Mouse (Mus musculus): ENCODE measurements at regions not wholly inside any gene's neighbourhood (a gene's known extent, or its start where the extent isn't known, plus 50 kb on each side); places are given as distances from the start of the nearest gene placed in this dataset.
A peak's percentile ranks its signal among the peaks of the same experiment; 100 is the strongest.

- DNase-seq (ENCODE audit: low spot score in 2 of 2) = no peak
These were observed 157.0 kb downstream of the Fgf18 start for GRCm38 (mm10) chr11:32990201-32990600.

GRCm38 (mm10) chr11:32978899-32979298 lies 154.5 kb upstream of the Smim23 start:
- DNase-seq (ENCODE audit: low spot score in 2 of 2) = no peak

GRCm38 (mm10) chr11:32976572-32976971 lies 152.2 kb upstream of the Smim23 start:
- DNase-seq (ENCODE audit: low spot score in 2 of 2) = no peak

- no peak for DNase-seq (ENCODE audit: low spot score in 2 of 2)
These were observed 149.0 kb upstream of the Smim23 start for GRCm38 (mm10) chr11:32973453-32973852.

- no peak for DNase-seq (ENCODE audit: low spot score in 2 of 2)
These were observed 141.0 kb upstream of the Smim23 start for GRCm38 (mm10) chr11:32965418-32965817.

- no peak for DNase-seq (ENCODE audit: low spot score in 2 of 2)
These were observed 139.4 kb upstream of the Smim23 start for GRCm38 (mm10) chr11:32963625-32964293.

- no peak for DNase-seq (ENCODE audit: low spot score in 2 of 2)
These were observed 137.2 kb upstream of the Smim23 start for GRCm38 (mm10) chr11:32961600-32961999.

GRCm38 (mm10) chr11:32958961-32959360 lies 134.6 kb upstream of the Smim23 start:
- DNase-seq (ENCODE audit: low spot score in 2 of 2) = no peak

GRCm38 (mm10) chr11:32956993-32957392 lies 132.6 kb upstream of the Smim23 start:
- peak in 1 of 2 experiments; percentile 13 for DNase-seq (ENCODE audit: low spot score in 2 of 2)

GRCm38 (mm10) chr11:32952271-32952670 lies 127.9 kb upstream of the Smim23 start:
- DNase-seq (ENCODE audit: low spot score in 2 of 2) = no peak

GRCm38 (mm10) chr11:32948132-32948531 lies 123.7 kb upstream of the Smim23 start:
- no peak for DNase-seq (ENCODE audit: low spot score in 2 of 2)

GRCm38 (mm10) chr11:32946481-32947001 lies 122.1 kb upstream of the Smim23 start:
- DNase-seq (ENCODE audit: low spot score in 2 of 2) = no peak

GRCm38 (mm10) chr11:32945071-32945470 lies 120.7 kb upstream of the Smim23 start:
- DNase-seq (ENCODE audit: low spot score in 2 of 2) = no peak

GRCm38 (mm10) chr11:32941331-32942009 lies 117.1 kb upstream of the Smim23 start:
- no peak for DNase-seq (ENCODE audit: low spot score in 2 of 2)

- no peak for DNase-seq (ENCODE audit: low spot score in 2 of 2)
These were observed 114.7 kb upstream of the Smim23 start for GRCm38 (mm10) chr11:32939102-32939501.

GRCm38 (mm10) chr11:32937167-32937566 lies 112.8 kb upstream of the Smim23 start:
- no peak for DNase-seq (ENCODE audit: low spot score in 2 of 2)

- no peak for DNase-seq (ENCODE audit: low spot score in 2 of 2)
These were observed 107.5 kb upstream of the Smim23 start for GRCm38 (mm10) chr11:32931928-32932327.

GRCm38 (mm10) chr11:32931018-32931417 lies 106.6 kb upstream of the Smim23 start:
- DNase-seq (ENCODE audit: low spot score in 2 of 2) = no peak

GRCm38 (mm10) chr11:32928837-32929236 lies 104.4 kb upstream of the Smim23 start:
- DNase-seq (ENCODE audit: low spot score in 2 of 2) = no peak

GRCm38 (mm10) chr11:32925421-32926271 lies 101.2 kb upstream of the Smim23 start:
- DNase-seq (ENCODE audit: low spot score in 2 of 2) = peak; percentile 52

- DNase-seq (ENCODE audit: low spot score in 2 of 2) = no peak
These were observed 100.5 kb upstream of the Smim23 start for GRCm38 (mm10) chr11:32924932-32925331.

- no peak for DNase-seq (ENCODE audit: low spot score in 2 of 2)
These were observed 88.7 kb upstream of the Smim23 start for GRCm38 (mm10) chr11:32913071-32913470.
